Mouse (Mus musculus) CH12.LX (cell line): ENCODE data around the gene Jmjd8.

Source experiments
- CTCF ChIP-seq, 2 experiments: IDR thresholded peaks in 1 of 2; conservative IDR thresholded peaks in 1 of 2; 2 replicates each; pipeline ENCODE4 v1.5.1; 2011 to 2012; ENCODE audit warnings: low read depth in 2 of 2, low read length in 2 of 2, improper control_type of control experiment in 1 of 2, inconsistent platforms in 1 of 2, mild to moderate bottlenecking in 1 of 2, moderate library complexity in 1 of 2
- E2F4 ChIP-seq: IDR thresholded peaks from 2 replicates; pipeline ENCODE4 v1.6.1; 2011; ENCODE audit warnings: low read depth, low read length, improper control_type of control experiment; ENCODE audit not compliant: insufficient replicate concordance
- ELF1 ChIP-seq: IDR thresholded peaks from 2 replicates; pipeline ENCODE4 v1.6.1; 2014; ENCODE audit warnings: low read depth, mild to moderate bottlenecking, inconsistent platforms, low read length, improper control_type of control experiment
- EP300 ChIP-seq: IDR thresholded peaks from 2 replicates; pipeline ENCODE4 v1.6.1; 2011; ENCODE audit warnings: low read length, improper control_type of control experiment
- JUND ChIP-seq: conservative IDR thresholded peaks from 2 replicates; pipeline ENCODE4 v1.6.1; 2011; ENCODE audit warnings: low read depth, low read length, improper control_type of control experiment
- MYC ChIP-seq: IDR thresholded peaks from 2 replicates; pipeline ENCODE4 v1.6.1; 2011; ENCODE audit warnings: low read depth, mild to moderate bottlenecking, improper control_type of control experiment, low read length
- POLR2A ChIP-seq: IDR thresholded peaks from 2 replicates; pipeline ENCODE4 v1.6.1; 2011; ENCODE audit warnings: low read depth, mild to moderate bottlenecking, improper control_type of control experiment, low read length
- RCOR1 ChIP-seq: conservative IDR thresholded peaks from 2 replicates; pipeline ENCODE4 v1.6.1; 2012; ENCODE audit warnings: low read depth, mild to moderate bottlenecking, inconsistent platforms, low read length, improper control_type of control experiment
- SIN3A ChIP-seq: IDR thresholded peaks from 2 replicates; pipeline ENCODE4 v1.6.1; 2012; ENCODE audit warnings: low read length, improper control_type of control experiment, inconsistent platforms
- SMC3 ChIP-seq: IDR thresholded peaks from 2 replicates; pipeline ENCODE4 v1.6.1; 2011; ENCODE audit warnings: low read depth, low read length, improper control_type of control experiment
- ZC3H11A ChIP-seq: IDR thresholded peaks from 2 replicates; pipeline ENCODE4 v1.6.1; 2012; ENCODE audit warnings: low read depth, mild to moderate bottlenecking, inconsistent platforms, low read length, improper control_type of control experiment
- ZKSCAN1 ChIP-seq: IDR thresholded peaks from 2 replicates; pipeline ENCODE4 v1.6.1; 2012; ENCODE audit warnings: low read depth, inconsistent platforms, low read length, improper control_type of control experiment, borderline replicate concordance

- TF ChIP-seq EP300 (no peak), POLR2A (no peak), CTCF (conservative IDR thresholded peaks at IDR 0.05 in 1 of 2, IDR thresholded peaks at IDR 0.05 in 1 of 2; ENCODE audit: low read depth in 2 of 2, low read length in 2 of 2) (no peak), MYC (no peak), E2F4 (no peak), ELF1 (no peak), SIN3A (no peak), ZKSCAN1 (no peak), ZC3H11A (no peak), RCOR1 (no peak), SMC3 (no peak), JUND (no peak)
Measured at GRCm38 (mm10) chr17:25835816-25836215, 7.1 kb downstream of the Jmjd8 start.
